Comparison of ENCODE assay signal across 8 mouse cellular contexts in genomic region chr5:35870408-35871012, GRCm38 (mm10). TPM values are rescaled to one million over a fixed set of nuclear protein-coding genes. Genes with fewer than 3 reads are reported as not detected.
DNase-seq lines count a peak whose midpoint lies in the region; ATAC-seq and TF ChIP-seq lines count a peak whose summit lies in the region.

No protein-coding gene starts in this region.

- ATAC-seq in stomach, postnatal 0 days (ENCODE audit: low FRiP score, low TSS enrichment) = peak; percentile 75

- no peak for TF ChIP-seq POLR2A in cortical plate, adult 2 months (IDR thresholded peaks at IDR 0.05; ENCODE audit: extremely low read depth, insufficient read depth, low read length)

- no peaks in the 10 kb centered on the region for H3K9me3 ChIP-seq in limb, embryonic 10.5 days (replicated peaks)
- H3K9me3 ChIP-seq in stomach, postnatal 0 days (ENCODE audit: control insufficient read depth, low read length) = no peaks in the 10 kb centered on the region

- H3K36me3 ChIP-seq in limb, embryonic 10.5 days = no peaks in the 10 kb centered on the region
- no peaks in the 10 kb centered on the region for H3K36me3 ChIP-seq in stomach, postnatal 0 days (ENCODE audit: control insufficient read depth, insufficient read depth, low read length)

- H3K4me2 ChIP-seq in stomach, postnatal 0 days (replicated peaks; ENCODE audit: low read depth) = no peak overlapping the region

- H3K4me1 ChIP-seq in cortical plate, adult 2 months (ENCODE audit: control insufficient read depth, insufficient read depth, low read length) = no peaks in the 10 kb centered on the region
- H3K4me1 ChIP-seq in limb, embryonic 10.5 days = peaks cover 14% of the 10 kb centered on the region; the same call in 1 of the 2 replicates
- H3K4me1 ChIP-seq in stomach, postnatal 0 days (replicated peaks; ENCODE audit: control insufficient read depth, insufficient read depth) = no peaks in the 10 kb centered on the region

- WGBS in limb, embryonic 10.5 days = 59% methylated on average over 8 of the region's 8 CpGs
- WGBS in stomach, postnatal 0 days = 46% methylated on average over 8 of the region's 8 CpGs

- no peak overlapping the region for H3K9ac ChIP-seq in stomach, postnatal 0 days (ENCODE audit: low read length)

- no peak for TF ChIP-seq EP300 in stomach, postnatal 0 days (optimal IDR thresholded peaks at IDR 0.05)

- intact Hi-C loops in gastrocnemius, postnatal 36 days (cut with DNase I) = no loop called here

- TF ChIP-seq CTCF in cortical plate, adult 2 months (IDR thresholded peaks at IDR 0.05; ENCODE audit: extremely low read depth, insufficient read depth, low read length) = peak; percentile 89
- TF ChIP-seq CTCF in stomach, postnatal 0 days (IDR thresholded peaks at IDR 0.05; ENCODE audit: low read depth) = peak; percentile 95

- DNase-seq in urinary bladder, adult 18-20 months (ENCODE audit: low spot score in 2 of 2) = peak; percentile 48 to 57
- no peak for DNase-seq in urinary bladder, adult 2 months (ENCODE audit: low spot score)
- DNase-seq in gastrocnemius, postnatal 36 days = peak; percentile 53 to 57
- DNase-seq in kidney, adult 18-20 months = peak; percentile 80
- DNase-seq in limb, embryonic 10.5 days (ENCODE audit: low spot score) = peak; percentile 74
- peak; percentile 14 to 57 for DNase-seq in natural killer cell, adult 2 months (ENCODE audit: low spot score in 2 of 2)
- peak; percentile 74 for DNase-seq in stomach, postnatal 0 days (ENCODE audit: low spot score)

- H3K4me3 ChIP-seq in cortical plate, adult 2 months (ENCODE audit: insufficient read depth, low read length) = no peak overlapping the region
- no peak overlapping the region for H3K4me3 ChIP-seq in limb, embryonic 10.5 days
- H3K4me3 ChIP-seq in stomach, postnatal 0 days (ENCODE audit: low read depth, low read length) = no peak overlapping the region

- H3K27ac ChIP-seq in cortical plate, adult 2 months (ENCODE audit: insufficient read depth, low read length) = no peak overlapping the region
- no peak overlapping the region for H3K27ac ChIP-seq in limb, embryonic 10.5 days
- H3K27ac ChIP-seq in stomach, postnatal 0 days (replicated peaks) = no peak overlapping the region

- no peaks in the 10 kb centered on the region for H3K27me3 ChIP-seq in limb, embryonic 10.5 days (ENCODE audit: low read depth, poor library complexity, severe bottlenecking)
- no peaks in the 10 kb centered on the region for H3K27me3 ChIP-seq in stomach, postnatal 0 days (ENCODE audit: control insufficient read depth, insufficient read depth, low read length)

RNA-seq across cellular contexts. Expression of gene Afap1, which starts 22.6 kb away (rescaled TPM):
- 18.4 and 26.7 TPM in 2 replicates for polyA plus RNA-seq in urinary bladder, adult 2 months (2012; rRNA removed)
- polyA plus RNA-seq in cortical plate, adult 2 months (2012; rRNA removed) = 12.3 and 14.1 TPM in 2 replicates
- 1 to 10 TPM; 6.3 to 6.9 TPM for total RNA-seq in gastrocnemius, postnatal 36 days (2021)
- 13.6 and 15.1 TPM in 2 replicates for polyA plus RNA-seq in limb, embryonic 10.5 days (2016; fragmentation: Nextera tagmentation; extraction: Ambion mirVana)
- polyA plus RNA-seq in stomach, postnatal 0 days (2015; fragmentation: Nextera tagmentation; extraction: Ambion mirVana) = 9.3 and 9.4 TPM in 2 replicates
